8 mouse cellular contexts compared by ENCODE assay signal in the genomic region with DNA sequence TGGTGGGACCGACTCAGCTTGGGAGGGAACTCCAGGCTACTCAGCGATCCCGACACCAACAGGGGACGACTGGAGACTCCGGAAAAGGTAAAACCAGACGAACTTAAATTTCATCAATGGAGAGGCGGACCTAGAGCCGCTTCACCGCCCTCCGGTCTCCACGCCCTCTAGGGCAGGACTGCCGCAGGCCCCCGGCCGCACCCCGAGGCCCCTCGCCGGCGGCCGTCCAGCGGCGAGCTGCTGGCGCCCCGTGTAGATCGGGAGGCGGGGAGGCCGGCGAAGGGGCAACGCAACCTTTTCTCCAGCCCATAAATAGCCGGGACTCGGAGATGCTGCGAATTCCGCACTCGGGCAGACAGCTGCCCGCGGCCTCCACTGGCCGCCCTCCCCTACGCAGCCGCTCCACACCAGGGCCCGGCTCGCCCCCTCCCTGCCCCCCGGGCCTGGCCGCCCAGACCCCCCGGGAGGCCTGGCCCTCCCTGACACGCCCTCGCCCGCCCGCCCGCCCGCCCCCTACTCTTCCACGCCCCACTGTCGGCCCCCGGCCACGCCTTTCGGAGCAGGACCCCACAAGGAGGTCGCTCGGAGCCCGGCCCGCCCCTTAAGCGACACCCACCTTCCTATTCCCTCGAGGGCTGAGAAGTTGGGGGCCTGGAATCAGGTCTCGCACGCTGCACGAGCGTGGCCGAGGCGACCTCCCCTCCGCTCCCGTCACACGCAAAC. TPM values are rescaled to one million over a fixed set of nuclear protein-coding genes. Genes with fewer than 3 reads are reported as not detected.
A peak's percentile ranks its signal among the peaks of the same experiment; 100 is the strongest.
DNase-seq lines count a peak whose midpoint lies in the region; ATAC-seq and TF ChIP-seq lines count a peak whose summit lies in the region.

No protein-coding gene starts in this region.

- no peak for TF ChIP-seq CTCF in spleen, adult 2 months (IDR thresholded peaks at IDR 0.05; ENCODE audit: extremely low read depth, insufficient read depth, insufficient read length, insufficient replicate concordance)

- TF ChIP-seq POLR2A in spleen, adult 2 months (IDR thresholded peaks at IDR 0.05; ENCODE audit: low read depth, low read length) = no peak

- peak overlapping the region; percentile 77 for H3K4me2 ChIP-seq in intestine, embryonic 15.5 days (replicated peaks)
- H3K4me2 ChIP-seq in midbrain, embryonic 11.5 days = peak overlapping the region; percentile 61

- no peaks in the 10 kb centered on the region for H3K36me3 ChIP-seq in intestine, embryonic 15.5 days
- no peaks in the 10 kb centered on the region for H3K36me3 ChIP-seq in limb, embryonic 10.5 days
- no peaks in the 10 kb centered on the region for H3K36me3 ChIP-seq in midbrain, embryonic 11.5 days (ENCODE audit: control insufficient read depth, insufficient read depth, low read length)
- H3K36me3 ChIP-seq in spleen, adult 2 months (ENCODE audit: control insufficient read depth, insufficient read depth, low read length) = no peaks in the 10 kb centered on the region

- peak overlapping the region; percentile 64 for H3K4me3 ChIP-seq in intestine, embryonic 15.5 days (replicated peaks)
- H3K4me3 ChIP-seq in limb, embryonic 10.5 days = peak overlapping the region; percentile 81
- peak overlapping the region; percentile 78 for H3K4me3 ChIP-seq in midbrain, embryonic 11.5 days (ENCODE audit: low read depth, low read length)
- H3K4me3 ChIP-seq in spleen, adult 2 months (ENCODE audit: extremely low read depth, insufficient read depth, insufficient read length) = peak overlapping the region; percentile 96

- H3K9me3 ChIP-seq in intestine, embryonic 15.5 days = no peaks in the 10 kb centered on the region
- no peaks in the 10 kb centered on the region for H3K9me3 ChIP-seq in limb, embryonic 10.5 days (replicated peaks)
- no peaks in the 10 kb centered on the region for H3K9me3 ChIP-seq in midbrain, embryonic 11.5 days (ENCODE audit: control insufficient read depth, low read length)

- under 1% methylated on average over 57 of the region's 69 CpGs for WGBS in intestine, embryonic 15.5 days
- WGBS in limb, embryonic 10.5 days = under 1% methylated on average over 64 of the region's 69 CpGs
- WGBS in midbrain, embryonic 11.5 days = under 1% methylated on average over 51 of the region's 69 CpGs
- under 1% methylated on average over 59 of the region's 69 CpGs for WGBS in spleen, adult 2 months

- peak overlapping the region; percentile 76 for H3K9ac ChIP-seq in intestine, embryonic 15.5 days
- H3K9ac ChIP-seq in midbrain, embryonic 11.5 days (ENCODE audit: low read length) = peak overlapping the region; percentile 85

- peaks cover 6% of the 10 kb centered on the region; the same call in 1 of the 2 replicates for H3K4me1 ChIP-seq in intestine, embryonic 15.5 days (replicated peaks)
- H3K4me1 ChIP-seq in limb, embryonic 10.5 days = peaks cover 25% of the 10 kb centered on the region
- peaks cover 15% of the 10 kb centered on the region for H3K4me1 ChIP-seq in midbrain, embryonic 11.5 days (ENCODE audit: control insufficient read depth, insufficient read depth, low read length)
- no peaks in the 10 kb centered on the region; the same call in 1 of the 2 replicates for H3K4me1 ChIP-seq in spleen, adult 2 months (ENCODE audit: control insufficient read depth, insufficient read depth, insufficient read length)

- DNase-seq in retina, embryonic 14.5 days (ENCODE audit: low spot score) = peak; percentile 80
- no peak for DNase-seq in retina, postnatal 1 day
- DNase-seq in embryo, embryonic 9.5 days (ENCODE audit: extremely low spot score) = peak; percentile 98
- DNase-seq in gastrocnemius, postnatal 4 days (ENCODE audit: low spot score in 2 of 2) = peak; percentile 81 to 90
- peak; percentile 92 for DNase-seq in limb, embryonic 10.5 days (ENCODE audit: low spot score)
- peak; percentile 96 for DNase-seq in midbrain, embryonic 11.5 days (ENCODE audit: low spot score, missing footprints)
- DNase-seq in spleen, adult 2 months (ENCODE audit: low read depth in 1 of 2, low spot score in 2 of 2) = peak; percentile 18 to 63

- ATAC-seq in intestine, embryonic 15.5 days = peak; percentile 94
- ATAC-seq in midbrain, embryonic 11.5 days (ENCODE audit: low FRiP score) = peak; percentile 94

- no peaks in the 10 kb centered on the region for H3K27me3 ChIP-seq in intestine, embryonic 15.5 days (replicated peaks)
- no peaks in the 10 kb centered on the region for H3K27me3 ChIP-seq in limb, embryonic 10.5 days (ENCODE audit: low read depth, poor library complexity, severe bottlenecking)
- H3K27me3 ChIP-seq in midbrain, embryonic 11.5 days (ENCODE audit: control insufficient read depth, insufficient read depth, low read length) = no peaks in the 10 kb centered on the region
- H3K27me3 ChIP-seq in spleen, adult 2 months (ENCODE audit: control insufficient read depth, insufficient read depth, low read length) = no peaks in the 10 kb centered on the region

- H3K27ac ChIP-seq in intestine, embryonic 15.5 days = peak overlapping the region; percentile 96
- peak overlapping the region; percentile 95 for H3K27ac ChIP-seq in limb, embryonic 10.5 days
- H3K27ac ChIP-seq in midbrain, embryonic 11.5 days (ENCODE audit: low read depth, low read length) = peak overlapping the region; percentile 85
- H3K27ac ChIP-seq in spleen, adult 2 months (ENCODE audit: insufficient read depth, low read length) = peak overlapping the region; percentile 88

RNA-seq across cellular contexts. Expression of gene Ugp2, which starts 0.4 kb away (rescaled TPM):
- total RNA-seq in gastrocnemius, postnatal 4 days (2021) = 100 to 1,000 TPM; 285 to 289 TPM
- polyA plus RNA-seq in intestine, embryonic 15.5 days (2015; fragmentation: Nextera tagmentation; extraction: Ambion mirVana) = 99.9 and 116 TPM in 2 replicates
- 45.3 and 55.7 TPM in 2 replicates for polyA plus RNA-seq in limb, embryonic 10.5 days (2016; fragmentation: Nextera tagmentation; extraction: Ambion mirVana)
- 70.0 and 75.2 TPM in 2 replicates for polyA plus RNA-seq in midbrain, embryonic 11.5 days (2014; fragmentation: Nextera tagmentation; extraction: Ambion mirVana)
- polyA plus RNA-seq in spleen, adult 2 months (2012; rRNA removed) = 1.4 and 1.8 TPM in 2 replicates

Comparison
In these comparisons a context has a peak if more than half of its experiments do, and no peak if none do; other contexts are left out.
1. RNA of gene Ugp2, which starts 0.4 kb away (polyA plus RNA-seq): 99.9 to 116 TPM in intestine, embryonic 15.5 days, 70.0 to 75.2 TPM in midbrain, embryonic 11.5 days and 45.3 to 55.7 TPM in limb, embryonic 10.5 days; 1.4 to 1.8 TPM in spleen, adult 2 months; every median in the first group is over 10 times any median in the second.
2. Peak in every context shown above with its lines, with median percentiles within 50 percentile points of each other: H3K27ac ChIP-seq and H3K4me3 ChIP-seq.